Mouse (Mus musculus) inflammation-experienced regulatory T-cells, adult 6 months (primary cell): ENCODE results near the gene Klc1. TPM values are rescaled to one million over a fixed set of nuclear protein-coding genes. Genes with fewer than 3 reads are reported as not detected.

Experiments
- ATAC-seq: one replicate; pipeline ENCODE4 v1.8.0; 2017
- polyA plus RNA-seq, 3 experiments: library from polyadenylated mRNA; unstranded; fragments of 100-300 nt; shearing (Covaris generic); gene quantifications; one replicate each; pipeline ENCODE4 v1.2.1; 2017

The Klc1 gene
- polyA plus RNA-seq, 3 experiments from 2014 or later, result 17.9 to 19.7 (median 18.3) TPM

GRCm38 (mm10) chr12:111774156-111774555, 15.5 kb downstream of the Klc1 start:
- ATAC-seq, result no peak

GRCm38 (mm10) chr12:111774845-111775244, 16.2 kb downstream of the Klc1 start:
- ATAC-seq, result no peak

- ATAC-seq, result no peak
Observed at GRCm38 (mm10) chr12:111777919-111778318, 19.3 kb downstream of the Klc1 start.

- no peak for ATAC-seq
Observed at GRCm38 (mm10) chr12:111779544-111779943, 20.9 kb downstream of the Klc1 start.

- no peak for ATAC-seq
Observed at GRCm38 (mm10) chr12:111785174-111785573, 26.5 kb downstream of the Klc1 start.

- ATAC-seq, result no peak
Observed at GRCm38 (mm10) chr12:111787015-111787414, 28.4 kb downstream of the Klc1 start.

- no peak for ATAC-seq
Observed at GRCm38 (mm10) chr12:111790090-111790489, 31.4 kb downstream of the Klc1 start.

- ATAC-seq, result no peak
Observed at GRCm38 (mm10) chr12:111790631-111791030, 32.0 kb downstream of the Klc1 start.

GRCm38 (mm10) chr12:111791474-111792104, 32.9 kb downstream of the Klc1 start:
- ATAC-seq, result no peak

- ATAC-seq, result no peak
Observed at GRCm38 (mm10) chr12:111794102-111794501, 35.5 kb downstream of the Klc1 start.

- ATAC-seq, result no peak
Observed at GRCm38 (mm10) chr12:111794526-111795179, 36.0 kb downstream of the Klc1 start.

- ATAC-seq, result no peak
Observed at GRCm38 (mm10) chr12:111795180-111795895, 36.7 kb downstream of the Klc1 start.

GRCm38 (mm10) chr12:111797251-111797650, 38.6 kb downstream of the Klc1 start:
- ATAC-seq, result no peak

GRCm38 (mm10) chr12:111798493-111798892, 39.8 kb downstream of the Klc1 start:
- ATAC-seq, result no peak

GRCm38 (mm10) chr12:111800459-111801183, 42.0 kb downstream of the Klc1 start:
- ATAC-seq, result no peak

- no peak for ATAC-seq
Observed at GRCm38 (mm10) chr12:111803538-111803937, 44.9 kb downstream of the Klc1 start.

- no peak for ATAC-seq
Observed at GRCm38 (mm10) chr12:111808775-111809174, 50.1 kb downstream of the Klc1 start.

- no peak for ATAC-seq
Observed at GRCm38 (mm10) chr12:111809762-111810161, 51.1 kb downstream of the Klc1 start.

GRCm38 (mm10) chr12:111812075-111812474, 53.4 kb downstream of the Klc1 start:
- ATAC-seq, result no peak

GRCm38 (mm10) chr12:111812611-111813010, 54.0 kb downstream of the Klc1 start:
- no peak for ATAC-seq

- peak; percentile 8 for ATAC-seq
Observed at GRCm38 (mm10) chr12:111813111-111813765, 54.6 kb downstream of the Klc1 start.
